Mouse (Mus musculus): ENCODE data around the gene Hist1h2bf. TPM values are rescaled to one million over a fixed set of nuclear protein-coding genes. Genes with fewer than 3 reads are reported as not detected.
A peak's percentile ranks its signal among the peaks of the same experiment; 100 is the strongest.

Gene Hist1h2bf
- total and polyA plus RNA-seq, 3 experiments, result 2.2 to 1,093 TPM; not detected in 1

- Histone ChIP-seq H3K9me3 (replicated peaks; ENCODE audit: insufficient read depth, low read length) (no peaks in the 10 kb centered on the region), H3K4me1 (ENCODE audit: control insufficient read depth in 1 of 2, insufficient read depth in 2 of 2, low read length in 2 of 2) (peaks cover 13 to 31% of the 10 kb centered on the region in 2 experiments), H3K9ac (ENCODE audit: control insufficient read depth, low read depth, low read length, poor library complexity, severe bottlenecking) (no peak overlapping the region), H3K27ac (ENCODE audit: control insufficient read depth, low read depth, low read length) (no peak overlapping the region), H3K36me3 (ENCODE audit: control insufficient read depth in 1 of 2, insufficient read depth in 2 of 2, low read length in 2 of 2) (peaks cover 0 to 33% of the 10 kb centered on the region in 2 experiments; a peak in 2 of 4 replicates), H3K27me3 (ENCODE audit: control insufficient read depth in 1 of 2, insufficient read depth in 2 of 2, low read length in 2 of 2) (no peaks in the 10 kb centered on the region), H3K4me3 (ENCODE audit: control insufficient read depth in 1 of 2, insufficient read depth in 1 of 2, low read depth in 2 of 2, low read length in 2 of 2) (no peak overlapping the region), H3K79me2 (ENCODE audit: control insufficient read depth, insufficient read depth, low read length, poor library complexity) (no peaks in the 10 kb centered on the region; the same call in 1 of the 2 replicates)
- DNase-seq (ENCODE audit: low read depth, low spot score), result no peak
- TF ChIP-seq CHD1 (IDR thresholded peaks at IDR 0.05; ENCODE audit: low read depth, low read length) (no peak), EP300 (IDR thresholded peaks at IDR 0.05; ENCODE audit: low read depth in 1 of 2, low read length in 2 of 2) (no peak), E2F4 (IDR thresholded peaks at IDR 0.05; ENCODE audit: borderline replicate concordance, low read depth, low read length) (no peak), ETS1 (IDR thresholded peaks at IDR 0.05; ENCODE audit: low read depth, low read length) (no peak), MAFK (IDR thresholded peaks at IDR 0.05; ENCODE audit: borderline replicate concordance, low read depth, low read length) (no peak)
Measured at GRCm38 (mm10) chr13:23591206-23591605, 17.2 kb upstream of the Hist1h2bf start.

- TF ChIP-seq USF2 (IDR thresholded peaks at IDR 0.05; ENCODE audit: borderline replicate concordance in 1 of 2, insufficient read depth in 1 of 2, low read depth in 1 of 2, low read length in 2 of 2) (no peak), SMC3 (IDR thresholded peaks at IDR 0.05; ENCODE audit: low read depth, low read length) (no peak)
- H3K36me3 ChIP-seq (ENCODE audit: control insufficient read depth in 1 of 2, insufficient read depth in 2 of 2, low read length in 2 of 2), result peaks cover 0 to 27% of the 10 kb centered on the region in 2 experiments; a peak in 2 of 4 replicates
- H3K27ac ChIP-seq (ENCODE audit: control insufficient read depth, low read depth, low read length), result peak overlapping the region; percentile 99
- no peaks in the 10 kb centered on the region; the same call in 1 of the 2 replicates for H3K79me2 ChIP-seq (ENCODE audit: control insufficient read depth, insufficient read depth, low read length, poor library complexity)
- peaks cover 0 to 8% of the 10 kb centered on the region in 2 experiments; a peak in 2 of 4 replicates for H3K4me1 ChIP-seq (ENCODE audit: control insufficient read depth in 1 of 2, insufficient read depth in 2 of 2, low read length in 2 of 2)
- H3K4me3 ChIP-seq (ENCODE audit: control insufficient read depth in 1 of 2, insufficient read depth in 1 of 2, low read depth in 2 of 2, low read length in 2 of 2), result peak overlapping the region; percentile 44 to 62
- H3K9me3 ChIP-seq (replicated peaks; ENCODE audit: insufficient read depth, low read length), result no peaks in the 10 kb centered on the region
- no peaks in the 10 kb centered on the region for H3K27me3 ChIP-seq (ENCODE audit: control insufficient read depth in 1 of 2, insufficient read depth in 2 of 2, low read length in 2 of 2)
- DNase-seq (ENCODE audit: low read depth, low spot score), result peak; percentile 70
- H3K9ac ChIP-seq (ENCODE audit: control insufficient read depth, low read depth, low read length, poor library complexity, severe bottlenecking), result peak overlapping the region; percentile 79
Measured at GRCm38 (mm10) chr13:23586940-23587225, 12.9 kb upstream of the Hist1h2bf start.

- peak overlapping the region; percentile 44 to 62 for H3K4me3 ChIP-seq (ENCODE audit: control insufficient read depth in 1 of 2, insufficient read depth in 1 of 2, low read depth in 2 of 2, low read length in 2 of 2)
- H3K4me1 ChIP-seq (ENCODE audit: control insufficient read depth in 1 of 2, insufficient read depth in 2 of 2, low read length in 2 of 2), result peaks cover 0 to 8% of the 10 kb centered on the region in 2 experiments; a peak in 2 of 4 replicates
Measured at GRCm38 (mm10) chr13:23586099-23586939, 12.3 kb upstream of the Hist1h2bf start.

More at GRCm38 (mm10) chr13:23586099-23586939, 12.3 kb upstream of the Hist1h2bf start:
- H3K27ac ChIP-seq (ENCODE audit: control insufficient read depth, low read depth, low read length), result peak overlapping the region; percentile 99
- peaks cover 0 to 27% of the 10 kb centered on the region in 2 experiments; a peak in 2 of 4 replicates for H3K36me3 ChIP-seq (ENCODE audit: control insufficient read depth in 1 of 2, insufficient read depth in 2 of 2, low read length in 2 of 2)
- no peaks in the 10 kb centered on the region for H3K27me3 ChIP-seq (ENCODE audit: control insufficient read depth in 1 of 2, insufficient read depth in 2 of 2, low read length in 2 of 2)
- TF ChIP-seq MXI1 (IDR thresholded peaks at IDR 0.05; ENCODE audit: low read depth, low read length), result no peak
- 0 out of 2 replicates have a peak, but pooled peaks have one; percentile 32 for TF ChIP-seq GATA1 (IDR thresholded peaks at IDR 0.05; ENCODE audit: low read depth, low read length)
- no peaks in the 10 kb centered on the region for H3K9me3 ChIP-seq (replicated peaks; ENCODE audit: insufficient read depth, low read length)
- peak overlapping the region; percentile 79 for H3K9ac ChIP-seq (ENCODE audit: control insufficient read depth, low read depth, low read length, poor library complexity, severe bottlenecking)
- DNase-seq (ENCODE audit: low read depth, low spot score), result peak; percentile 65
- no peaks in the 10 kb centered on the region; the same call in 1 of the 2 replicates for H3K79me2 ChIP-seq (ENCODE audit: control insufficient read depth, insufficient read depth, low read length, poor library complexity)

All from MEL (cell line).